Mouse (Mus musculus): Measurements from ENCODE around the gene Efna3. TPM values are rescaled to one million over a fixed set of nuclear protein-coding genes. Genes with fewer than 3 reads are reported as not detected.
A peak's percentile ranks its signal among the peaks of the same experiment; 100 is the strongest.

The Efna3 gene
- polyA plus RNA-seq, 1 experiment from 2014 or later, result 107 TPM

- H3K27ac ChIP-seq (replicated peaks), result peak overlapping the region; percentile 58; the same call in 1 of the 2 replicates
Observed at GRCm38 (mm10) chr3:89337062-89337720, 14.4 kb upstream of the Efna3 start.

GRCm38 (mm10) chr3:89336529-89336928 is 13.8 kb upstream of the Efna3 start:
- H3K9ac ChIP-seq (replicated peaks), result no peak overlapping the region
- H3K4me1 ChIP-seq, result peaks cover 66% of the 10 kb centered on the region

More at GRCm38 (mm10) chr3:89337062-89337720, 14.4 kb upstream of the Efna3 start:
- 1% methylated on average over 21 of the region's 21 CpGs for WGBS
- H3K36me3 ChIP-seq, result no peaks in the 10 kb centered on the region
- no peaks in the 10 kb centered on the region for H3K27me3 ChIP-seq (replicated peaks)
- H3K4me1 ChIP-seq, result peaks cover 66% of the 10 kb centered on the region
- ATAC-seq (ENCODE audit: low FRiP score), result no peak; the same call in 1 of the 2 replicates
- peak overlapping the region; percentile 71 for H3K9ac ChIP-seq (replicated peaks)
- H3K9me3 ChIP-seq (replicated peaks), result no peaks in the 10 kb centered on the region
- H3K4me3 ChIP-seq (replicated peaks), result peak overlapping the region; percentile 77
- peak overlapping the region; percentile 90 for H3K4me2 ChIP-seq

GRCm38 (mm10) chr3:89333053-89333452 is 10.3 kb upstream of the Efna3 start:
- Histone ChIP-seq H3K4me3 (replicated peaks) (no peak overlapping the region), H3K4me2 (no peak overlapping the region), H3K9ac (replicated peaks) (no peak overlapping the region), H3K27ac (replicated peaks) (no peak overlapping the region), H3K4me1 (peaks cover 45% of the 10 kb centered on the region), H3K36me3 (no peaks in the 10 kb centered on the region), H3K27me3 (replicated peaks) (no peaks in the 10 kb centered on the region), H3K9me3 (replicated peaks) (no peaks in the 10 kb centered on the region)
- 41% methylated on average over 11 of the region's 11 CpGs for WGBS
- no peak for ATAC-seq (ENCODE audit: low FRiP score)

More at GRCm38 (mm10) chr3:89336529-89336928, 13.8 kb upstream of the Efna3 start:
- Histone ChIP-seq H3K4me3 (replicated peaks) (peak overlapping the region; percentile 77), H3K27ac (replicated peaks) (no peak overlapping the region), H3K4me2 (peak overlapping the region; percentile 90), H3K27me3 (replicated peaks) (no peaks in the 10 kb centered on the region), H3K36me3 (no peaks in the 10 kb centered on the region), H3K9me3 (replicated peaks) (no peaks in the 10 kb centered on the region)
- 11% methylated on average over 6 of the region's 6 CpGs for WGBS
- ATAC-seq (ENCODE audit: low FRiP score), result no peak

GRCm38 (mm10) chr3:89332476-89332875 is 9.7 kb upstream of the Efna3 start:
- Histone ChIP-seq H3K4me2 (no peak overlapping the region), H3K9me3 (replicated peaks) (no peaks in the 10 kb centered on the region), H3K27ac (replicated peaks) (no peak overlapping the region), H3K4me1 (peaks cover 46% of the 10 kb centered on the region), H3K4me3 (replicated peaks) (no peak overlapping the region), H3K9ac (replicated peaks) (no peak overlapping the region), H3K27me3 (replicated peaks) (no peaks in the 10 kb centered on the region), H3K36me3 (no peaks in the 10 kb centered on the region)
- 20% methylated on average over 12 of the region's 12 CpGs for WGBS
- ATAC-seq (ENCODE audit: low FRiP score), result no peak

- ATAC-seq (ENCODE audit: low FRiP score), result no peak
- Histone ChIP-seq H3K4me2 (no peak overlapping the region), H3K4me3 (replicated peaks) (no peak overlapping the region), H3K9me3 (replicated peaks) (no peaks in the 10 kb centered on the region), H3K27me3 (replicated peaks) (no peaks in the 10 kb centered on the region), H3K4me1 (peaks cover 46% of the 10 kb centered on the region), H3K27ac (replicated peaks) (no peak overlapping the region), H3K9ac (replicated peaks) (no peak overlapping the region), H3K36me3 (no peaks in the 10 kb centered on the region)
- WGBS, result 34% methylated on average over 10 of the region's 10 CpGs
Observed at GRCm38 (mm10) chr3:89332013-89332412, 9.2 kb upstream of the Efna3 start.

- Histone ChIP-seq H3K27ac (replicated peaks) (no peak overlapping the region), H3K4me1 (peaks cover 44% of the 10 kb centered on the region), H3K9me3 (replicated peaks) (no peaks in the 10 kb centered on the region), H3K36me3 (no peaks in the 10 kb centered on the region), H3K4me2 (no peak overlapping the region), H3K9ac (replicated peaks) (no peak overlapping the region), H3K4me3 (replicated peaks) (no peak overlapping the region), H3K27me3 (replicated peaks) (no peaks in the 10 kb centered on the region)
- ATAC-seq (ENCODE audit: low FRiP score), result 0 out of 2 replicates have a peak, but pooled peaks have one; percentile 9
- WGBS, result 74% methylated on average over 13 of the region's 13 CpGs
Observed at GRCm38 (mm10) chr3:89331561-89331960, 8.8 kb upstream of the Efna3 start.

- WGBS, result 19% methylated on average over 10 of the region's 10 CpGs
- no peak overlapping the region for H3K9ac ChIP-seq (replicated peaks)
- H3K27ac ChIP-seq (replicated peaks), result no peak overlapping the region
- no peaks in the 10 kb centered on the region for H3K36me3 ChIP-seq
- H3K9me3 ChIP-seq (replicated peaks), result no peaks in the 10 kb centered on the region
- H3K4me2 ChIP-seq, result no peak overlapping the region
- H3K4me3 ChIP-seq (replicated peaks), result no peak overlapping the region
- H3K27me3 ChIP-seq (replicated peaks), result no peaks in the 10 kb centered on the region
- peaks cover 40% of the 10 kb centered on the region for H3K4me1 ChIP-seq
- no peak for ATAC-seq (ENCODE audit: low FRiP score)
Observed at GRCm38 (mm10) chr3:89330948-89331347, 8.2 kb upstream of the Efna3 start.

- no peak for ATAC-seq (ENCODE audit: low FRiP score)
- no peaks in the 10 kb centered on the region for H3K27me3 ChIP-seq (replicated peaks)
- no peaks in the 10 kb centered on the region for H3K9me3 ChIP-seq (replicated peaks)
- H3K4me3 ChIP-seq (replicated peaks), result no peak overlapping the region
- WGBS, result 36% methylated on average over 3 of the region's 3 CpGs
- peaks cover 40% of the 10 kb centered on the region for H3K4me1 ChIP-seq
- no peak overlapping the region for H3K4me2 ChIP-seq
- H3K27ac ChIP-seq (replicated peaks), result no peak overlapping the region
- no peaks in the 10 kb centered on the region for H3K36me3 ChIP-seq
- no peak overlapping the region for H3K9ac ChIP-seq (replicated peaks)
Observed at GRCm38 (mm10) chr3:89330346-89330745, 7.6 kb upstream of the Efna3 start.

GRCm38 (mm10) chr3:89328623-89329022 is 5.9 kb upstream of the Efna3 start:
- Histone ChIP-seq H3K27me3 (replicated peaks) (no peaks in the 10 kb centered on the region), H3K9me3 (replicated peaks) (no peaks in the 10 kb centered on the region), H3K4me2 (no peak overlapping the region), H3K4me3 (replicated peaks) (no peak overlapping the region), H3K27ac (replicated peaks) (no peak overlapping the region), H3K36me3 (no peaks in the 10 kb centered on the region), H3K4me1 (peaks cover 40% of the 10 kb centered on the region), H3K9ac (replicated peaks) (no peak overlapping the region)
- 14% methylated on average over 4 of the region's 4 CpGs for WGBS
- ATAC-seq (ENCODE audit: low FRiP score), result no peak

- ATAC-seq (ENCODE audit: low FRiP score), result no peak
- no peak overlapping the region for H3K4me3 ChIP-seq (replicated peaks)
- H3K4me2 ChIP-seq, result no peak overlapping the region
- H3K36me3 ChIP-seq, result no peaks in the 10 kb centered on the region
- no peaks in the 10 kb centered on the region for H3K27me3 ChIP-seq (replicated peaks)
- no peaks in the 10 kb centered on the region for H3K9me3 ChIP-seq (replicated peaks)
- peaks cover 34% of the 10 kb centered on the region for H3K4me1 ChIP-seq
- WGBS, result 13% methylated on average over 9 of the region's 9 CpGs
- no peak overlapping the region for H3K9ac ChIP-seq (replicated peaks)
- no peak overlapping the region for H3K27ac ChIP-seq (replicated peaks)
Observed at GRCm38 (mm10) chr3:89327371-89327870, 4.7 kb upstream of the Efna3 start.

GRCm38 (mm10) chr3:89325882-89326281 is 3.1 kb upstream of the Efna3 start:
- no peaks in the 10 kb centered on the region for H3K36me3 ChIP-seq
- H3K4me3 ChIP-seq (replicated peaks), result no peak overlapping the region
- no peaks in the 10 kb centered on the region for H3K9me3 ChIP-seq (replicated peaks)
- peaks cover 35% of the 10 kb centered on the region for H3K4me1 ChIP-seq
- no peak overlapping the region for H3K9ac ChIP-seq (replicated peaks)
- H3K27ac ChIP-seq (replicated peaks), result no peak overlapping the region
- no peak overlapping the region for H3K4me2 ChIP-seq
- H3K27me3 ChIP-seq (replicated peaks), result no peaks in the 10 kb centered on the region
- no peak for ATAC-seq (ENCODE audit: low FRiP score)
- 93% methylated on average over 8 of the region's 8 CpGs for WGBS

- Histone ChIP-seq H3K4me1 (peaks cover 52% of the 10 kb centered on the region), H3K27me3 (replicated peaks) (no peaks in the 10 kb centered on the region), H3K36me3 (no peaks in the 10 kb centered on the region), H3K27ac (replicated peaks) (peak overlapping the region; percentile 98), H3K4me2 (peak overlapping the region; percentile 86), H3K9me3 (replicated peaks) (no peaks in the 10 kb centered on the region), H3K9ac (replicated peaks) (peak overlapping the region; percentile 91), H3K4me3 (replicated peaks) (peak overlapping the region; percentile 81)
- peak; percentile 3; the same call in 1 of the 2 replicates for ATAC-seq (ENCODE audit: low FRiP score)
- WGBS, result under 1% methylated on average over 14 of the region's 14 CpGs
Observed at GRCm38 (mm10) chr3:89322131-89322500, 649 bp downstream of the Efna3 start.
